Mouse (Mus musculus): ENCODE results near the gene Ankmy1.

GRCm38 (mm10) chr1:92895089-92895488 lies 7.6 kb downstream of the Ankmy1 start:
- TF ChIP-seq CTCF (IDR thresholded peaks at IDR 0.05; ENCODE audit: borderline replicate concordance, extremely low read depth, insufficient read depth, insufficient read length) = peak; percentile 97
- TF ChIP-seq POLR2A (IDR thresholded peaks at IDR 0.05; ENCODE audit: borderline replicate concordance, extremely low read depth, insufficient read depth, insufficient read length, poor library complexity, severe bottlenecking) = no peak

All from brain, embryonic 14.5 days (tissue).